Mouse (Mus musculus): ENCODE data around the gene Nek1. TPM values are rescaled to one million over a fixed set of nuclear protein-coding genes. Genes with fewer than 3 reads are reported as not detected.

The Nek1 gene
- total and polyA plus RNA-seq, 3 experiments, result 8.9 to 35.3 (median 15.6) TPM

DNA sequence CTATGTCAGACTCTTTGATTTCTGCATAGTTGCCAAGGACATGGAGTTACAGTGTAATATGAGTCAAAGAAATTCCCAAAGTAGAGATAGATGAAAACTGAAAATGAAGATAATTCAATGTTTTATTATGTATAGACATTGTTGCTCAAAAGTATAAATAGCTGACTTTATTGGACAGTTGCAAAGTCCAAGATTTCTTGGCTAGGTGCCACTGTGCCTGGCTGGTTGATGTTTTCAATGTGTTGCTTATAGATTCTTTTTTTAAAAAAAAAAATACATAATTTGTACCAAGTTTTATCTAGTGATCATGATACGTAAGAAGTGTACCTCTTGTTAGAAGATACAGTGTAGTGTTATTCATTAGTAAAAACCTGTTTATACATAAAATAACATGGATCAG, 53.8 kb downstream of the Nek1 start:
- no peak for TF ChIP-seq USF1 (IDR thresholded peaks at IDR 0.05; ENCODE audit: low read depth, low read length)
- TF ChIP-seq MYC (IDR thresholded peaks at IDR 0.05; ENCODE audit: low read depth, low read length), result no peak
- TF ChIP-seq HCFC1 (IDR thresholded peaks at IDR 0.05; ENCODE audit: low read depth, low read length), result no peak
- TF ChIP-seq JUND (IDR thresholded peaks at IDR 0.05; ENCODE audit: low read depth, low read length), result no peak
- TF ChIP-seq TAL1 (IDR thresholded peaks at IDR 0.05; ENCODE audit: low read length), result no peak
- TF ChIP-seq TCF12 (IDR thresholded peaks at IDR 0.05; ENCODE audit: low read depth, low read length), result no peak
- no peak for TF ChIP-seq SIN3A (IDR thresholded peaks at IDR 0.05; ENCODE audit: low read length)
- TF ChIP-seq MAFK (IDR thresholded peaks at IDR 0.05; ENCODE audit: borderline replicate concordance, low read depth, low read length), result no peak
- TF ChIP-seq GABPA (IDR thresholded peaks at IDR 0.05; ENCODE audit: low read depth, low read length), result no peak
- TF ChIP-seq ELF1 (IDR thresholded peaks at IDR 0.05; ENCODE audit: low read depth, low read length), result no peak
- TF ChIP-seq MAZ (IDR thresholded peaks at IDR 0.05; ENCODE audit: low read depth, low read length), result no peak
- no peak for TF ChIP-seq RAD21 (IDR thresholded peaks at IDR 0.05; ENCODE audit: low read depth, low read length)
- no peak for TF ChIP-seq MAX (IDR thresholded peaks at IDR 0.05; ENCODE audit: low read length)
- no peak for TF ChIP-seq GATA1 (IDR thresholded peaks at IDR 0.05; ENCODE audit: low read depth, low read length)
- peaks cover 0 to 4% of the 10 kb centered on the region in 2 experiments; a peak in 2 of 4 replicates for H3K36me3 ChIP-seq (ENCODE audit: control insufficient read depth in 1 of 2, insufficient read depth in 2 of 2, low read length in 2 of 2)
- no peak for DNase-seq (ENCODE audit: low read depth, low spot score)

DNA sequence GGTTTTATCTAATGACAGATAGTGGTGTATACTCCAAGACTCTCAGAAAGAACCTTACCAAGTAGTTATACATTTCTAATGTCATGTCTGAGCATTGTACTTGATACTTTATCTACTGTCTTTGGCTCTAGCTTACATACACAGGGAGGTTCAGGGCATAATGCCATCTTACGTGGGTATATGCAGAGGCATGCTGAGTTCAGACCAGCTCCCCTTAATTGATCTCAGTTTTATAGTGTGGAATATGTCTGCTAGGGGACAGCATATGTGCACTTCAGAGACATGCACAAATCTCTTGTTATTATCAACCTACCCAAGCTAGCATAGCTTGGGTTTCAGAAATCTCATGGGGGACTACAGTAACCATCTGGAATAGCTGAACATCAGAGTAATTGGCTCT, 60.0 kb downstream of the Nek1 start:
- H3K4me1 ChIP-seq (ENCODE audit: control insufficient read depth in 1 of 2, insufficient read depth in 2 of 2, low read length in 2 of 2), result no peaks in the 10 kb centered on the region
- DNase-seq (ENCODE audit: low read depth, low spot score), result no peak
- H3K9me3 ChIP-seq (replicated peaks; ENCODE audit: insufficient read depth, low read length), result no peaks in the 10 kb centered on the region
- no peak overlapping the region for H3K27ac ChIP-seq (ENCODE audit: control insufficient read depth, low read depth, low read length)
- peaks cover 0 to 2% of the 10 kb centered on the region in 2 experiments; a peak in 2 of 4 replicates for H3K36me3 ChIP-seq (ENCODE audit: control insufficient read depth in 1 of 2, insufficient read depth in 2 of 2, low read length in 2 of 2)
- no peak overlapping the region for H3K4me3 ChIP-seq (ENCODE audit: control insufficient read depth in 1 of 2, insufficient read depth in 1 of 2, low read depth in 2 of 2, low read length in 2 of 2)
- no peak overlapping the region for H3K9ac ChIP-seq (ENCODE audit: control insufficient read depth, low read depth, low read length, poor library complexity, severe bottlenecking)
- TF ChIP-seq CHD1 (IDR thresholded peaks at IDR 0.05; ENCODE audit: low read depth, low read length) (no peak), RCOR1 (IDR thresholded peaks at IDR 0.05; ENCODE audit: low read depth, low read length) (no peak), ETS1 (IDR thresholded peaks at IDR 0.05; ENCODE audit: low read depth, low read length) (no peak), POLR2AphosphoS2 (IDR thresholded peaks at IDR 0.05; ENCODE audit: low read length) (no peak), TBP (IDR thresholded peaks at IDR 0.05; ENCODE audit: low read depth, low read length) (no peak), RAD21 (IDR thresholded peaks at IDR 0.05; ENCODE audit: low read depth, low read length) (no peak), BHLHE40 (IDR thresholded peaks at IDR 0.05; ENCODE audit: borderline replicate concordance, low read depth, low read length) (no peak), MAZ (IDR thresholded peaks at IDR 0.05; ENCODE audit: low read depth, low read length) (no peak), ELF1 (IDR thresholded peaks at IDR 0.05; ENCODE audit: low read depth, low read length) (no peak), POLR2AphosphoS5 (IDR thresholded peaks at IDR 0.05; ENCODE audit: borderline replicate concordance, low read depth, low read length) (no peak)
- no peaks in the 10 kb centered on the region for H3K27me3 ChIP-seq (ENCODE audit: control insufficient read depth in 1 of 2, insufficient read depth in 2 of 2, low read length in 2 of 2)
- H3K79me2 ChIP-seq (ENCODE audit: control insufficient read depth, insufficient read depth, low read length, poor library complexity), result no peaks in the 10 kb centered on the region

More for the DNA sequence above, 53.8 kb downstream of the Nek1 start:
- Histone ChIP-seq H3K79me2 (ENCODE audit: control insufficient read depth, insufficient read depth, low read length, poor library complexity) (no peaks in the 10 kb centered on the region), H3K4me3 (ENCODE audit: control insufficient read depth in 1 of 2, insufficient read depth in 1 of 2, low read depth in 2 of 2, low read length in 2 of 2) (no peak overlapping the region), H3K4me1 (ENCODE audit: control insufficient read depth in 1 of 2, insufficient read depth in 2 of 2, low read length in 2 of 2) (no peaks in the 10 kb centered on the region), H3K27me3 (ENCODE audit: control insufficient read depth in 1 of 2, insufficient read depth in 2 of 2, low read length in 2 of 2) (no peaks in the 10 kb centered on the region), H3K9me3 (replicated peaks; ENCODE audit: insufficient read depth, low read length) (no peaks in the 10 kb centered on the region), H3K9ac (ENCODE audit: control insufficient read depth, low read depth, low read length, poor library complexity, severe bottlenecking) (no peak overlapping the region), H3K27ac (ENCODE audit: control insufficient read depth, low read depth, low read length) (no peak overlapping the region)

Measured in MEL (cell line).